Mouse (Mus musculus): ENCODE measurements around the gene Anp32a. TPM values are rescaled to one million over a fixed set of nuclear protein-coding genes. Genes with fewer than 3 reads are reported as not detected.

Gene Anp32a
- polyA plus RNA-seq, 1 experiment = 83.9 TPM

DNA sequence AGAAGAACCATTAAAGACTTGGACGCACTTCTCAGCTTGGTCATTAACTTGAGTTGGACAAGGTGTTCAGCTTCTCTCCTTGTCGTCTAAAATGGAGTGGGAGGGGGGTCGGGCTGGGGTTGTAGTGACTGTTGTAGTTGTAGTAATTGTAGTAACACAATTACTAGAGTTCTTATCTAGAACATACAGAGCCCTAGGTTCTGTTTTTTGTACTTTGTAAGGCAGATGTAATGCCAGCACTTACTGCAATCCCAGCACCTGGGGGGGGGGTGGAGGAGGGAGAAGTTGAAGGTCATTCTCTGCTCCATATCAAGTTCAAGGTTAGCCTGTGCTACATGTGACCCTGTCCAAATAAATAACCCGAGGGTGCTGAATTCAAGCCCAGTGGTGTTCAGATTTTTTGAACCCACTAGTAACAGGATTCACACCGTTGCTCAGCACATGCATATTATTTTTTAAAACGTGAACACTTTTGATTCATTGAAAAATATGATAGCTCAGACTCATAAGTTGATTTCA, 7.4 kb downstream of the Anp32a start:
- Histone ChIP-seq H3K79me2 (ENCODE audit: control insufficient read depth, insufficient read depth) (peaks cover 49% of the 10 kb centered on the region), H3K36me3 (ENCODE audit: control insufficient read depth, insufficient read depth) (no peaks in the 10 kb centered on the region), H3ac (ENCODE audit: control insufficient read depth, insufficient read length) (no peak overlapping the region), H3K27me3 (ENCODE audit: control insufficient read depth, insufficient read depth, insufficient read length) (no peaks in the 10 kb centered on the region), H3K4me3 (no peak overlapping the region), H3K4me2 (ENCODE audit: low read depth) (no peak overlapping the region)
- TF ChIP-seq MYOG (IDR thresholded peaks at IDR 0.05; ENCODE audit: control insufficient read depth in 1 of 3, insufficient read depth in 1 of 3, insufficient read length in 2 of 3, low read depth in 2 of 3) (no peak), POLR2AphosphoS2 (IDR thresholded peaks at IDR 0.05; ENCODE audit: insufficient read length, low read depth) (no peak), REST (IDR thresholded peaks at IDR 0.05; ENCODE audit: insufficient read depth, insufficient read length) (no peak), USF1 (IDR thresholded peaks at IDR 0.05; ENCODE audit: low read depth) (no peak), E2F4 (IDR thresholded peaks at IDR 0.05; ENCODE audit: insufficient read depth) (no peak), TCF3 (IDR thresholded peaks at IDR 0.05; ENCODE audit: insufficient read length, low read depth) (no peak)

DNA sequence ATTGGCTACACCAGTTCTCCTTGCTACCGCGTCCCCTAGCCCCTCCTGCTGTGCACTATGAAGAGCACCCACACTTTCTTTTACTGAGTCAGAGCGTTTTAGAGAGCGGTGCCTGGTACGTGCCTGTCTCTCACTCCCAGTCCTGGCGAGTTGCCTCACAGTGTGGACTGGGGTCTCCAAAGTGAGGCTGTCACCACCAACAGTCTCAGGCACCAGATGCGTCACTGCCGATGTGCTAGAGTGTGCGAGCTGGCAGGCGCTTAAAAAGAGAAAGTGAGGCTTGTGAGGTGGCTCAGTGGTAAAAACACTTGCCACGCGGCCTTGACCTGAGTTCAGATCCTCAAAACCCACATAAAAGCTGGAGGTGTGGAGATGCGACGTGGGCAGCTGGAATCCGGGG, 8.2 kb downstream of the Anp32a start:
- H3K79me2 ChIP-seq (ENCODE audit: control insufficient read depth, insufficient read depth) = peaks cover 43% of the 10 kb centered on the region
- H3K36me3 ChIP-seq (ENCODE audit: control insufficient read depth, insufficient read depth) = no peaks in the 10 kb centered on the region
- TF ChIP-seq TCF12 (IDR thresholded peaks at IDR 0.05; ENCODE audit: insufficient read depth, poor library complexity, severe bottlenecking) (no peak), MYOG (IDR thresholded peaks at IDR 0.05; ENCODE audit: control insufficient read depth in 1 of 3, insufficient read depth in 1 of 3, insufficient read length in 2 of 3, low read depth in 2 of 3) (no peak), POLR2A (IDR thresholded peaks at IDR 0.05; ENCODE audit: insufficient read length, low read depth) (no peak), E2F4 (IDR thresholded peaks at IDR 0.05; ENCODE audit: insufficient read depth) (no peak), POLR2AphosphoS2 (IDR thresholded peaks at IDR 0.05; ENCODE audit: insufficient read length, low read depth) (no peak), REST (IDR thresholded peaks at IDR 0.05; ENCODE audit: insufficient read depth, insufficient read length) (no peak), TCF3 (IDR thresholded peaks at IDR 0.05; ENCODE audit: insufficient read length, low read depth) (no peak), MYOD1 (IDR thresholded peaks at IDR 0.05; ENCODE audit: control insufficient read depth in 1 of 3, insufficient read length in 2 of 3, low read depth in 2 of 3) (no peak), USF1 (IDR thresholded peaks at IDR 0.05; ENCODE audit: low read depth) (no peak), CEBPB (IDR thresholded peaks at IDR 0.05; ENCODE audit: insufficient read depth, poor library complexity, severe bottlenecking) (no peak), SRF (IDR thresholded peaks at IDR 0.05; ENCODE audit: control insufficient read depth, insufficient read length, low read depth) (no peak)
- no peaks in the 10 kb centered on the region for H3K27me3 ChIP-seq (ENCODE audit: control insufficient read depth, insufficient read depth, insufficient read length)
- no peak overlapping the region for H3K4me2 ChIP-seq (ENCODE audit: low read depth)
- H3K4me3 ChIP-seq = no peak overlapping the region
- H3ac ChIP-seq (ENCODE audit: control insufficient read depth, insufficient read length) = no peak overlapping the region

DNA sequence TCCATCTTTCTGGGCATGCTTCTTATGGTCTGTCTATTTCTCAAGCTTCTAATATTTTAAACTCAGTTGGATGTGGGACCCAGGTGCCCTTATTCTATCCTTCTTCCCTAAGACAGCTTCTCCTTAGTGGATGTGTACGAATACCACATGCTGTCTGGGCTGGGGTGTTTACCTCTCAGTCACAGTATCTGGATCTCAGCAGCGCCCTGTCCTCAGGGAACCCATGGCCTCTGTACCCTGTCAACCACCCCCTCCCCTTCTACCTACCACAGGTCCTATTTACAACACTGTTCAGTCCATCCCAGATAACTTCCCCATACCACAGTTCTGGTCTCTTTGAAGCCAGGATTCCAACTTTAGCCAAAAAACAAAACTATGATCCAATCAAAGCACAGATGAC, 9.6 kb downstream of the Anp32a start:
- H3K4me3 ChIP-seq = no peak overlapping the region
- H3K4me2 ChIP-seq (ENCODE audit: low read depth) = no peak overlapping the region
- peaks cover 41% of the 10 kb centered on the region for H3K79me2 ChIP-seq (ENCODE audit: control insufficient read depth, insufficient read depth)
- no peaks in the 10 kb centered on the region for H3K36me3 ChIP-seq (ENCODE audit: control insufficient read depth, insufficient read depth)
- H3ac ChIP-seq (ENCODE audit: control insufficient read depth, insufficient read length) = no peak overlapping the region
- no peak for TF ChIP-seq USF1 (IDR thresholded peaks at IDR 0.05; ENCODE audit: low read depth)
- TF ChIP-seq E2F4 (IDR thresholded peaks at IDR 0.05; ENCODE audit: insufficient read depth) = no peak
- TF ChIP-seq CEBPB (IDR thresholded peaks at IDR 0.05; ENCODE audit: insufficient read depth, poor library complexity, severe bottlenecking) = no peak
- no peak for TF ChIP-seq POLR2A (IDR thresholded peaks at IDR 0.05; ENCODE audit: insufficient read length, low read depth)
- TF ChIP-seq REST (IDR thresholded peaks at IDR 0.05; ENCODE audit: insufficient read depth, insufficient read length) = no peak
- H3K27me3 ChIP-seq (ENCODE audit: control insufficient read depth, insufficient read depth, insufficient read length) = no peaks in the 10 kb centered on the region

GRCm38 (mm10) chr9:62351200-62351599, 10.1 kb downstream of the Anp32a start:
- Histone ChIP-seq H3ac (ENCODE audit: control insufficient read depth, insufficient read length) (no peak overlapping the region), H3K27me3 (ENCODE audit: control insufficient read depth, insufficient read depth, insufficient read length) (no peaks in the 10 kb centered on the region), H3K79me2 (ENCODE audit: control insufficient read depth, insufficient read depth) (peaks cover 41% of the 10 kb centered on the region), H3K36me3 (ENCODE audit: control insufficient read depth, insufficient read depth) (no peaks in the 10 kb centered on the region), H3K4me2 (ENCODE audit: low read depth) (no peak overlapping the region), H3K4me3 (no peak overlapping the region)
- no peak for TF ChIP-seq MYOG (IDR thresholded peaks at IDR 0.05; ENCODE audit: control insufficient read depth in 1 of 3, insufficient read depth in 1 of 3, insufficient read length in 2 of 3, low read depth in 2 of 3)
- no peak for TF ChIP-seq REST (IDR thresholded peaks at IDR 0.05; ENCODE audit: insufficient read depth, insufficient read length)

GRCm38 (mm10) chr9:62353784-62354183, 12.7 kb downstream of the Anp32a start:
- Histone ChIP-seq H3K27me3 (ENCODE audit: control insufficient read depth, insufficient read depth, insufficient read length) (no peaks in the 10 kb centered on the region), H3K79me2 (ENCODE audit: control insufficient read depth, insufficient read depth) (peaks cover 47% of the 10 kb centered on the region), H3K4me2 (ENCODE audit: low read depth) (peak overlapping the region; percentile 55)

More at GRCm38 (mm10) chr9:62353784-62354183, 12.7 kb downstream of the Anp32a start:
- no peak overlapping the region for H3K4me3 ChIP-seq
- H3K36me3 ChIP-seq (ENCODE audit: control insufficient read depth, insufficient read depth) = no peaks in the 10 kb centered on the region
- H3ac ChIP-seq (ENCODE audit: control insufficient read depth, insufficient read length) = no peak overlapping the region
- peak in 1 of 3 experiments; percentile 58 for TF ChIP-seq MYOG (IDR thresholded peaks at IDR 0.05; ENCODE audit: control insufficient read depth in 1 of 3, insufficient read depth in 1 of 3, insufficient read length in 2 of 3, low read depth in 2 of 3)
- no peak for TF ChIP-seq TCF3 (IDR thresholded peaks at IDR 0.05; ENCODE audit: insufficient read length, low read depth)
- no peak for TF ChIP-seq REST (IDR thresholded peaks at IDR 0.05; ENCODE audit: insufficient read depth, insufficient read length)
- no peak for TF ChIP-seq E2F4 (IDR thresholded peaks at IDR 0.05; ENCODE audit: insufficient read depth)
- peak in 2 of 3 experiments; percentile 10 to 46 for TF ChIP-seq MYOD1 (IDR thresholded peaks at IDR 0.05; ENCODE audit: control insufficient read depth in 1 of 3, insufficient read length in 2 of 3, low read depth in 2 of 3)
- peak; percentile 9 for TF ChIP-seq MAX (IDR thresholded peaks at IDR 0.05; ENCODE audit: low read depth)
- TF ChIP-seq SRF (IDR thresholded peaks at IDR 0.05; ENCODE audit: control insufficient read depth, insufficient read length, low read depth) = no peak
